Mouse (Mus musculus) myocyte (in vitro differentiated cells): ENCODE results near the gene Abt1. TPM values are rescaled to one million over a fixed set of nuclear protein-coding genes. Genes with fewer than 3 reads are reported as not detected.
"Not testable (repeated sequence)": the region's sequence is repeated elsewhere in the genome, so short reads cannot be mapped to it uniquely, and the experiment has no call there.

Experiments
- H3K27me3 ChIP-seq: one replicate; pipeline ENCODE4 v1.6.1; 2011; ENCODE audit not compliant: control insufficient read depth, insufficient read depth, insufficient read length
- H3K36me3 ChIP-seq: one replicate; pipeline ENCODE4 v1.6.1; 2011; ENCODE audit not compliant: control insufficient read depth, insufficient read depth
- H3K4me2 ChIP-seq: one replicate; pipeline ENCODE4 v1.6.1; 2011; ENCODE audit warnings: low read depth, control low read depth
- H3K4me3 ChIP-seq: one replicate; pipeline ENCODE4 v1.5.1; 2011; ENCODE audit warnings: mild to moderate bottlenecking, control low read depth, moderate library complexity
- H3K79me2 ChIP-seq: one replicate; pipeline ENCODE4 v1.6.1; 2011; ENCODE audit not compliant: control insufficient read depth, insufficient read depth
- H3ac ChIP-seq: one replicate; pipeline ENCODE4 v1.6.1; 2011; ENCODE audit not compliant: control insufficient read depth, insufficient read length
- CEBPB ChIP-seq: IDR thresholded peaks from 2 replicates; pipeline ENCODE4 v1.6.1; 2011; ENCODE audit warnings: mild to moderate bottlenecking, moderate library complexity; ENCODE audit not compliant: poor library complexity, insufficient read depth, severe bottlenecking
- E2F4 ChIP-seq: IDR thresholded peaks from one replicate; pipeline ENCODE4 v1.6.1; 2011; ENCODE audit warnings: mild to moderate bottlenecking, control low read depth, moderate library complexity; ENCODE audit not compliant: insufficient read depth
- MAX ChIP-seq: IDR thresholded peaks from one replicate; pipeline ENCODE4 v1.6.1; 2011; ENCODE audit warnings: low read depth, mild to moderate bottlenecking, control low read depth
- MYOD1 ChIP-seq, 3 experiments: IDR thresholded peaks; one replicate each; pipeline ENCODE4 v1.6.1; 2011; ENCODE audit warnings: control low read depth in 2 of 3, low read depth in 2 of 3, mild to moderate bottlenecking in 2 of 3, moderate library complexity in 1 of 3; ENCODE audit not compliant: insufficient read length in 2 of 3, control insufficient read depth in 1 of 3
- MYOG ChIP-seq, 3 experiments: IDR thresholded peaks; one replicate each; pipeline ENCODE4 v1.6.1; 2011; ENCODE audit warnings: control low read depth in 2 of 3, low read depth in 2 of 3, mild to moderate bottlenecking in 2 of 3; ENCODE audit not compliant: insufficient read length in 2 of 3, control insufficient read depth in 1 of 3, insufficient read depth in 1 of 3
- POLR2A ChIP-seq: IDR thresholded peaks from one replicate; pipeline ENCODE4 v1.6.1; 2011; ENCODE audit warnings: low read depth, mild to moderate bottlenecking, control low read depth, moderate library complexity; ENCODE audit not compliant: insufficient read length
- POLR2AphosphoS2 ChIP-seq: IDR thresholded peaks from one replicate; pipeline ENCODE4 v1.6.1; 2011; ENCODE audit warnings: low read depth, control low read depth; ENCODE audit not compliant: insufficient read length
- REST ChIP-seq: IDR thresholded peaks from one replicate; pipeline ENCODE4 v1.6.1; 2011; ENCODE audit warnings: mild to moderate bottlenecking, control low read depth, moderate library complexity; ENCODE audit not compliant: insufficient read depth, insufficient read length
- SRF ChIP-seq: IDR thresholded peaks from one replicate; pipeline ENCODE4 v1.6.1; 2011; ENCODE audit warnings: low read depth; ENCODE audit not compliant: control insufficient read depth, insufficient read length
- TCF12 ChIP-seq: IDR thresholded peaks from one replicate; pipeline ENCODE4 v1.6.1; 2011; ENCODE audit warnings: mild to moderate bottlenecking, control low read depth; ENCODE audit not compliant: poor library complexity, insufficient read depth, severe bottlenecking
- TCF3 ChIP-seq: IDR thresholded peaks from one replicate; pipeline ENCODE4 v1.6.1; 2011; ENCODE audit warnings: low read depth, control low read depth; ENCODE audit not compliant: insufficient read length
- USF1 ChIP-seq: IDR thresholded peaks from one replicate; pipeline ENCODE4 v1.6.1; 2011; ENCODE audit warnings: low read depth, mild to moderate bottlenecking, control low read depth, moderate library complexity
- polyA plus RNA-seq: library from polyadenylated mRNA; unstranded; fragments of >200 nt; fragmentation: generic; extraction: Trizol; gene quantifications from one replicate; pipeline ENCODE4 v1.2.1, GENCODE M21; 2012; ENCODE audit warnings: missing spikeins

Gene Abt1
- polyA plus RNA-seq, 1 experiment: 7.4 TPM

GRCm38 (mm10) chr13:23401683-23402527, 21.8 kb downstream of the Abt1 start:
- no peaks in the 10 kb centered on the region for H3K27me3 ChIP-seq
- peak overlapping the region; percentile 91 for H3K4me2 ChIP-seq
- no peak overlapping the region for H3ac ChIP-seq
- peak overlapping the region; percentile 15 for H3K4me3 ChIP-seq
- TF ChIP-seq CEBPB (no peak), SRF (peak; percentile 46), MAX (peak; percentile 49)
- no peaks in the 10 kb centered on the region for H3K79me2 ChIP-seq
- H3K36me3 ChIP-seq: no peaks in the 10 kb centered on the region

- H3K4me3 ChIP-seq: peak overlapping the region; percentile 15
- peak overlapping the region; percentile 91 for H3K4me2 ChIP-seq
- H3ac ChIP-seq: no peak overlapping the region
- no peak for TF ChIP-seq E2F4
- TF ChIP-seq POLR2A: no peak
- TF ChIP-seq MYOG (IDR thresholded peaks at IDR 0.05; ENCODE audit: control insufficient read depth in 1 of 3, insufficient read depth in 1 of 3, insufficient read length in 2 of 3, low read depth in 2 of 3): no peak
- no peak for TF ChIP-seq MYOD1 (IDR thresholded peaks at IDR 0.05; ENCODE audit: control insufficient read depth in 1 of 3, insufficient read length in 2 of 3, low read depth in 2 of 3)
- TF ChIP-seq MAX: no peak
- TF ChIP-seq CEBPB: no peak
- TF ChIP-seq TCF12: no peak
- TF ChIP-seq USF1: no peak
- no peak for TF ChIP-seq SRF
- TF ChIP-seq REST: no peak
- TF ChIP-seq TCF3: no peak
- no peak for TF ChIP-seq POLR2AphosphoS2
- no peaks in the 10 kb centered on the region for H3K27me3 ChIP-seq
- no peaks in the 10 kb centered on the region for H3K36me3 ChIP-seq
- H3K79me2 ChIP-seq: no peaks in the 10 kb centered on the region
Measured at GRCm38 (mm10) chr13:23400771-23401682, 22.6 kb downstream of the Abt1 start.

GRCm38 (mm10) chr13:23396913-23397312, 26.8 kb downstream of the Abt1 start:
- Histone ChIP-seq H3K27me3 (peaks cover 13% of the 10 kb centered on the region), H3K4me3 (peak overlapping the region; percentile 45), H3ac (peak overlapping the region; percentile 77), H3K4me2 (peak overlapping the region; percentile 90)
- H3K36me3 ChIP-seq, H3K79me2 ChIP-seq: not testable (repeated sequence)

GRCm38 (mm10) chr13:23396246-23396703, 27.4 kb downstream of the Abt1 start:
- Histone ChIP-seq H3K79me2 (no peaks in the 10 kb centered on the region), H3K4me2 (peak overlapping the region; percentile 90), H3K36me3 (no peaks in the 10 kb centered on the region), H3K27me3 (peaks cover 13% of the 10 kb centered on the region), H3ac (peak overlapping the region; percentile 77), H3K4me3 (peak overlapping the region; percentile 45)
- no peak for TF ChIP-seq POLR2AphosphoS2
- TF ChIP-seq MYOD1 (IDR thresholded peaks at IDR 0.05; ENCODE audit: control insufficient read depth in 1 of 3, insufficient read length in 2 of 3, low read depth in 2 of 3): no peak

- Histone ChIP-seq H3K36me3 (no peaks in the 10 kb centered on the region), H3K27me3 (peaks cover 13% of the 10 kb centered on the region), H3ac (peak overlapping the region; percentile 77), H3K79me2 (no peaks in the 10 kb centered on the region), H3K4me3 (peak overlapping the region; percentile 45), H3K4me2 (peak overlapping the region; percentile 90)
- TF ChIP-seq MYOG (IDR thresholded peaks at IDR 0.05; ENCODE audit: control insufficient read depth in 1 of 3, insufficient read depth in 1 of 3, insufficient read length in 2 of 3, low read depth in 2 of 3) (no peak), TCF12 (no peak), POLR2AphosphoS2 (no peak), MAX (no peak), MYOD1 (IDR thresholded peaks at IDR 0.05; ENCODE audit: control insufficient read depth in 1 of 3, insufficient read length in 2 of 3, low read depth in 2 of 3) (no peak), POLR2A (no peak), REST (no peak), SRF (no peak), TCF3 (no peak), USF1 (no peak), E2F4 (no peak), CEBPB (no peak)
Measured at GRCm38 (mm10) chr13:23395301-23396245, 28.1 kb downstream of the Abt1 start.
